Mouse (Mus musculus) heart, postnatal 0 days (tissue): ENCODE measurements around the gene Arhgap23. TPM values are rescaled to one million over a fixed set of nuclear protein-coding genes. Genes with fewer than 3 reads are reported as not detected.

Source experiments
- ATAC-seq: fragments of 200-750 bp; cut with Nextera tagmentation; 2 replicates; pipeline ENCODE4 v1.8.0; 2017; ENCODE audit warnings: low read depth, moderate number of reproducible peaks, moderate library complexity; ENCODE audit not compliant: insufficient read depth
- DNase-seq: peaks from one replicate; pipeline ENCODE4 v3.0.0-alpha.2; 2016; ENCODE audit warnings: low spot score
- H3K27ac ChIP-seq: fragments of 300-500 bp; sonication (generic); 2 replicates; pipeline ENCODE4 v1.5.1; 2014; ENCODE audit warnings: low read depth, mild to moderate bottlenecking
- H3K27me3 ChIP-seq: fragments of 300-500 bp; sonication (generic); 2 replicates; pipeline ENCODE4 v1.6.1; 2014; ENCODE audit warnings: low read length, mixed read lengths; ENCODE audit not compliant: control insufficient read depth, insufficient read depth
- H3K36me3 ChIP-seq: fragments of 300-500 bp; sonication (generic); replicated peaks from 2 replicates; pipeline ENCODE4 v1.6.1; 2014; ENCODE audit warnings: low read length, mixed read lengths; ENCODE audit not compliant: control insufficient read depth, insufficient read depth
- H3K4me1 ChIP-seq: fragments of 300-500 bp; sonication (generic); 2 replicates; pipeline ENCODE4 v1.6.1; 2014; ENCODE audit warnings: antibody characterized with exemption; ENCODE audit not compliant: control insufficient read depth, insufficient read depth
- H3K4me2 ChIP-seq: fragments of 300-500 bp; sonication (generic); 2 replicates; pipeline ENCODE4 v1.6.1; 2014; ENCODE audit warnings: low read depth, mild to moderate bottlenecking, low read length, moderate library complexity
- H3K4me3 ChIP-seq: fragments of 300-500 bp; sonication (generic); 2 replicates; pipeline ENCODE4 v1.5.1; 2014; ENCODE audit warnings: low read depth, low read length
- H3K9ac ChIP-seq: fragments of 300-500 bp; sonication (generic); replicated peaks from 2 replicates; pipeline ENCODE4 v1.6.1; 2014; ENCODE audit warnings: low read depth, low read length, mixed read lengths
- H3K9me3 ChIP-seq: fragments of 300-500 bp; sonication (generic); replicated peaks from 2 replicates; pipeline ENCODE4 v1.6.1; 2016; ENCODE audit warnings: low read length; ENCODE audit not compliant: control insufficient read depth
- CTCF ChIP-seq: IDR thresholded peaks from 2 replicates; pipeline ENCODE4 v1.5.1; 2016; ENCODE audit warnings: antibody characterized with exemption, control low read depth, low read depth
- EP300 ChIP-seq: IDR thresholded peaks from 2 replicates; pipeline ENCODE4 v1.6.1; 2016; ENCODE audit warnings: antibody characterized with exemption, low read depth
- WGBS: fragments of 180-500 bp; shearing (Covaris S2); extraction: QIAGEN DNeasy Blood & Tissue Kit; methylation state at CpG from one replicate; pipeline ENCODE4 v1.1.7; 2014; 5-methylcytosine and 5-hydroxymethylcytosine counted together
- polyA plus RNA-seq: library from polyadenylated mRNA; unstranded; fragments of >200 nt; fragmentation: Nextera tagmentation; extraction: Ambion mirVana; gene quantifications from 2 replicates; pipeline ENCODE4 v1.2.1, GENCODE M21; 2015
- total RNA-seq: library from RNA; depleted of rRNA; stranded (reverse); fragments of >200 nt; gene quantifications from 2 replicates; pipeline ENCODE4 v1.2.3, GENCODE M21; 2014; ENCODE audit warnings: low replicate concordance

The Arhgap23 gene
- total and polyA plus RNA-seq, 2 experiments from 2014 or later, result 3.8 to 44.0 TPM

DNA sequence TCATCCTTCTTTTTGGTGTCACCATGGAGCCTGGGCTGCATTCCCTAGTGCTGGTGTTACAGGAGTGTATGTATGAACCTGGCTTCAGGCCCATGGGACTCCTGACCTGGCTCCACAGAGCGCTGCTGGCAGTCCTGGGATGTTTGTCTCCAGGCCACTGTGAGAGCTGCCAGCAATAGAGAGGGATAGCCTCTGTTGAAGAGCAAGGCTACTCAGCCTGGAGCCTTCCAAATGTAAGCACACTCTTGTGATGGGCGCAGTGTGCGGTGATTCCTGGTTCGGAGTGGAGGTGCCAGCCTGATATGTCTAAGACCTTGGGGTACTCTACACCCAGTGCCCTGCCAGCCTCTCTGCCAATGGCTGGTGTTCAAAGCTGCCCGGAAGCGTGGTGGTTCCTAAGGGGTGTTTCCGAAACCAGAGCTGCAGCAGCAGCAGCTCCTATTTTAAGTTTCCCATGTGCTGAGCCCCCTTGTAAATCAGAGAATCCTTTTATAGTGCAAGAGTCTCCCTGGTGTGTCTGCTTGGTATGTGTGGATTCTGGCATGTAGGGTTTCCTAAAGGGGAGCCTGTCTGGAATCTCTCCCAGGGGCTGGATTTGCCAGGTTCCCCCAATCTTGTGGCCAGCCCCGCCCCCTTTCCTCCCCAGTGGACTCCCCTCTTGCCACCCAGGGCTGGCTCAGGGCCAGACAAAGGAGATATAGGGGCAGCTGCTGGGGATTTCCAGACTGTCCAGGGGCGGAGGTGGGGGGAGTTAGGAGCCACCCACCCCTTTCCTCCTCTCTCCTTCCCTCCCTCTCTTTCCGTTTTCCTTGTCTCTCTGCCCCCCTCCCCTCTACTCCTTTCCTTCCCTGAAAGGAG is 9.0 kb upstream of the Arhgap23 start:
- TF ChIP-seq EP300, result no peak
- TF ChIP-seq CTCF, result no peak
- DNase-seq, result peak; percentile 63
- Histone ChIP-seq H3K27ac (peak overlapping the region; percentile 71), H3K36me3 (no peaks in the 10 kb centered on the region), H3K4me1 (peaks cover 30% of the 10 kb centered on the region), H3K4me3 (no peak overlapping the region), H3K9ac (0 out of 2 replicates have a peak overlapping the region, but pooled peaks have one; percentile 12), H3K4me2 (peak overlapping the region; percentile 94), H3K27me3 (no peaks in the 10 kb centered on the region), H3K9me3 (no peaks in the 10 kb centered on the region)
- peak; percentile 59 for ATAC-seq
- WGBS, result 24% methylated on average over 9 of the region's 10 CpGs

DNA sequence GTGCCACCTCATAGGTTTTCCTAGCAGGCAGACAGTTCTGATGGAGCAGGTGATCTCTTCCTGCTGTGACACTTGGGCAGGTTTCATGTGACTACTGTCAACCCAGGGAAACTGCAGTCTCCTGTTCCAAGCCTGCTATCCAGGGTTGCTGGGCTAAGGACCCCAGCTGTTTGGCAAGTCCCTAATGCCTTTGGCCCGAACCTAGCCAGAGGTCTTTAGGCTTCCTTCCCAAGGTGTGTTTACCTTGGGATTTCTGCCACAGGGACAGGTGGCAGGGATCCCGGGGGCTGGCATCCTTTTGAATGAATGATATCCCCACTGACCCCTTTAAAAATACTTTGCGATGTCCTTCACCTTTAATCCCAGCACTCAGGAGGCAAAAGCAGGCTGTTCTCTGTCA is 7.9 kb upstream of the Arhgap23 start:
- Histone ChIP-seq H3K27me3 (no peaks in the 10 kb centered on the region), H3K36me3 (no peaks in the 10 kb centered on the region), H3K4me2 (no peak overlapping the region), H3K4me3 (no peak overlapping the region), H3K9me3 (no peaks in the 10 kb centered on the region), H3K9ac (peak overlapping the region; percentile 12; the same call in 1 of the 2 replicates), H3K27ac (no peak overlapping the region), H3K4me1 (peaks cover 30% of the 10 kb centered on the region)
- 75% methylated on average over 3 of the region's 3 CpGs for WGBS
- no peak for ATAC-seq
- no peak for TF ChIP-seq CTCF
- TF ChIP-seq EP300, result no peak
- no peak for DNase-seq

DNA sequence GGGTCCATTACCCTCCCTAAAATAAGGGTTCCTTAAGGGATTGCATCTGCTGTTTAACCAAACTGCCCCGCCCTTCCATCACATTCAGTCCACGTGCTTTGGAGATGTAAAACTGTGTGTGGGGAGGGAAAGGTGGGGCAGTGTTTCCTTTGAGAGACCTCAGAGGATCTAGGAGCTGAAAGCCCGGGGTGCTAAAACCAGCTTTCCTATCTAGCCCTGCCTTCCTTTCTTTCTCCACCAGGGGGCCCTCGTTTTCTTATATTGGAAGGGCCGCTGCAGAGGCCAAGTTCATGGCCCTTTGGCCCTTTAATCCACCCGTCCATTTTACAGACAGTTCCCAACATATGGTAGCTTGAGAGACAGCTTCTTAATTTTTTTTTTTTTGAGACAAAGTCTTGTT is 7.2 kb upstream of the Arhgap23 start:
- peak; percentile 75 for DNase-seq
- H3K4me3 ChIP-seq, result no peak overlapping the region
- 4% methylated on average over 6 of the region's 6 CpGs for WGBS
- no peak overlapping the region for H3K9ac ChIP-seq
- TF ChIP-seq EP300 (no peak), CTCF (peak; percentile 70)
- no peaks in the 10 kb centered on the region for H3K36me3 ChIP-seq
- H3K27ac ChIP-seq, result no peak overlapping the region
- no peak for ATAC-seq
- peaks cover 33% of the 10 kb centered on the region for H3K4me1 ChIP-seq
- H3K4me2 ChIP-seq, result no peak overlapping the region
- no peaks in the 10 kb centered on the region for H3K9me3 ChIP-seq
- no peaks in the 10 kb centered on the region for H3K27me3 ChIP-seq

DNA sequence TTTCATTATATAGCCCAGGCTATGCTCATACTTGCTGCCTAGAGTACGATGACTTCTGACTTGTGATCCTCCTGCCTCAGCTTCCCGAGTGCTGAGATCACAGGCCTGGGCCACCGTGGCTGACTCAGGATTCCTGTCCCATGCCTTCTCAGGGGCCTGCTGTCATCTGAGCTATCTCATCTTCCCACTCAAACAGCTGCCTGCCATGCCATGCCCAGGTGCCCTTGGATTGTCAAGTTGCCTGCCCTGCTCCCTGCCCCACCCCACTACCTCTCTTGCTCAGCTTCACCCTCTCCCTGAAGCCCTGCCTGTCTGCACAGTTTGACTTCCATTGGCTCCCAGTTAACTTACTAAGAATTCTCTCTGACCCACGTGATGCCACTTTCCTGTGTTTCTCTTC is 4.4 kb upstream of the Arhgap23 start:
- H3K4me1 ChIP-seq, result peaks cover 16% of the 10 kb centered on the region
- H3K27ac ChIP-seq, result no peak overlapping the region
- no peak for DNase-seq
- 74% methylated on average over 4 of the region's 4 CpGs for WGBS
- H3K27me3 ChIP-seq, result no peaks in the 10 kb centered on the region
- no peak overlapping the region for H3K9ac ChIP-seq
- H3K36me3 ChIP-seq, result no peaks in the 10 kb centered on the region
- H3K4me2 ChIP-seq, result no peak overlapping the region
- no peak for TF ChIP-seq CTCF
- no peak for TF ChIP-seq EP300
- H3K4me3 ChIP-seq, result no peak overlapping the region
- ATAC-seq, result no peak
- H3K9me3 ChIP-seq, result no peaks in the 10 kb centered on the region

DNA sequence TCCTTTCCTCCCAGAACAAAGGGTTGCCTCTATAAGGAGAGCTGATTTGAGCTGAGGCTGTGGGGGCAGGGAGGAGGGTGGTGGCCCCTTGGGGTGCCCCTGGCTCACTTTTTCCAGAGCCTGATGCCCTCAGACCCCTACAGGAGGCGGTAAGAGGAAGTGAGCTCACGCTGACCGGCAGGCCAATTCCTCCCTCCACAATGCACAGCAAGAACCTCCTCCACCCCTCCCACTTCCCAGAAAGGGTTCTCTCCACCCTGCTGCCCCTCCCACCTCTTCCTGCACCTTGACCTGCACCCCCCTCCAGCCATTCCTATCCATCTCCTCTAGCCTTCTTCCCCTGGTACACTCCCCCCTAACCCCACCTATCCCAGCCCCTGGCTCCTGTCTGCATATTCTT is 3.2 kb upstream of the Arhgap23 start:
- Histone ChIP-seq H3K4me2 (no peak overlapping the region; the same call in 1 of the 2 replicates), H3K36me3 (no peaks in the 10 kb centered on the region), H3K4me3 (no peak overlapping the region), H3K9me3 (no peaks in the 10 kb centered on the region), H3K27me3 (no peaks in the 10 kb centered on the region), H3K27ac (peak overlapping the region; percentile 79), H3K4me1 (peaks cover 13% of the 10 kb centered on the region), H3K9ac (no peak overlapping the region)
- DNase-seq, result peak; percentile 61
- ATAC-seq, result peak; percentile 34
- WGBS, result 23% methylated on average over 3 of the region's 3 CpGs
- TF ChIP-seq CTCF (0 out of 2 replicates have a peak, but pooled peaks have one; percentile 1), EP300 (no peak)
